Mouse (Mus musculus) thymus, adult 2 months (tissue): ENCODE data around the gene Vwa1.

Experiments
- CTCF ChIP-seq: fragments of 200-500 bp; IDR thresholded peaks from 2 replicates; pipeline ENCODE4 v1.5.1; 2012; ENCODE audit warnings: mild to moderate bottlenecking, control low read depth, low read length, moderate library complexity, borderline replicate concordance; ENCODE audit not compliant: control insufficient read depth, poor library complexity, insufficient read depth; ENCODE audit errors: extremely low read depth
- POLR2A ChIP-seq: fragments of 200-500 bp; IDR thresholded peaks from 2 replicates; pipeline ENCODE4 v1.6.1; 2012; ENCODE audit warnings: mild to moderate bottlenecking, low read length, control low read depth, moderate library complexity; ENCODE audit not compliant: control insufficient read depth, poor library complexity, insufficient read depth; ENCODE audit errors: extremely low read depth

DNA sequence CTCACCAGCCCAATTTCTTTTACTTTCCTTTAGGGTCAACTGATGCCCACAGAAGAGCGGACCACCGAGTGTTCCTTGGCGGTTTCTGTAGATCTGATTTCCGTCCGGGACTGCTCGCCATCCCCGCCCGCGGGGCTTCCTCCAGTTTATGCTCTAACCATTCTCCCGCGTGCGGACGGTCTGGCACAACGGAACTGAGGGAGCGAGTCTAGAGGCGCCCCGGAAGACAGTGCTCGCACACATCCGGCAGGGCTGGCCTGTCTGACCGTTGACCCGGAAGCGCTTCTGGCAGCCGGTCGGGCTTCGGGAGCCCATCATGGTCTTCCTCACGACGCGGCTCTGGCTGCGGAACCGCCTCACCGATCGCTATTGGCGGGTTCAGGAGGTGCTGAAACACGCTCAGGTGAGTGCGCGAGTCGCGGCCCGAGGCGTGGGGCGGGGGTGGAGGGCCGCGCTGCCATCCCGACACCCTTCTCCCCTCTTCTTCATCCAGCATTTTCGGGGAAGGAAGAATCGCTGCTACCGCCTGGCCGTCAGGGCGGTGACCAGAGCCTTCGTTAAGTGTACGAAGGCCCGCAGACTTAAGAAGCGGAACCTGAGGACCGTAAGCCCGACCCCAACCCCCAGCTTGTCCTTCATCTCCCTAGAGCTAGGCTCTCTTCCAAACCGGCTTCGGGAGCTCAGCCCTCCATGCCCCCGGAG, 29.0 kb upstream of the Vwa1 start:
- peak; percentile 78 for TF ChIP-seq POLR2A
- 0 out of 2 replicates have a peak, but pooled peaks have one; percentile 26 for TF ChIP-seq CTCF
